Mouse (Mus musculus): ENCODE data around the gene Ank2. TPM values are rescaled to one million over a fixed set of nuclear protein-coding genes. Genes with fewer than 3 reads are reported as not detected.

Gene Ank2
- polyA plus RNA-seq, 1 experiment from 2014 or later = 159 TPM

DNA sequence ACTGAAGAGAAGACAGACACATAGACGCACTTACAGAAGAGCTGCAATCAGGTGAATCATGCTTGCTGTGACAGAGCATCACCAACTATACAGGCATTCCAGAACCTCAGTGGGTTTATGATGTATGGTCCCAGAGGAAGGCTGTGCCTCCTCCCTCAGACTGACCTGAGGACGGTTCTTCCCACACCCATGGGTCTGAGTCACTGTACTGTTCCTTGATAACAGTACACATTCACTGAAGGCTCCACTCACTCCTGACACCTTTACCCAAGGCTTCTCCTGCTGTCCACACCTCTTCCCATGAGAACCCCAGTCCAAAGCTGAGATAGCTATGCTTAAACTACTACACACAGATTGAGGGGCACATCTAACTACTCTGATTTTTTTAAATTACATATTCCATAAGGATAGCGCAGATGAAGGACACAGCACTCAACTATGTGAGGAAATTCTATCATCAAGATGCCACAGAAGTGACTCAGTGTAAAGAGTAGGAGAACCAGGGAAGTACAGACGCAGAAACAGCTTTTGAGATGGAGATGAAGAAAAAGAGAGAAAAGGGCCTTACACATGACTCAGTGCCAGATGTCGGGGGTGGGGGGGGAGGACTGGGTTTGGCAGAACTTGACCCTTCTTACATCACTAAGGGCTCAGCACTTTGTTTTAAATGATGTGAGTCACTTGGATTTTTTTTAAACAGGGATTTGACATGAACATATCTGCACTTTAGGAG, 435.3 kb downstream of the Ank2 start:
- Histone ChIP-seq H3K9me3 (no peaks in the 10 kb centered on the region), H3K9ac (replicated peaks) (no peak overlapping the region), H3K4me2 (replicated peaks) (no peak overlapping the region), H3K36me3 (no peaks in the 10 kb centered on the region), H3K27me3 (no peaks in the 10 kb centered on the region), H3K27ac (replicated peaks) (no peak overlapping the region), H3K4me3 (no peak overlapping the region), H3K4me1 (no peaks in the 10 kb centered on the region)
- 83% methylated on average over 5 of the region's 5 CpGs for WGBS
- ATAC-seq (replicated peaks) = no peak

DNA sequence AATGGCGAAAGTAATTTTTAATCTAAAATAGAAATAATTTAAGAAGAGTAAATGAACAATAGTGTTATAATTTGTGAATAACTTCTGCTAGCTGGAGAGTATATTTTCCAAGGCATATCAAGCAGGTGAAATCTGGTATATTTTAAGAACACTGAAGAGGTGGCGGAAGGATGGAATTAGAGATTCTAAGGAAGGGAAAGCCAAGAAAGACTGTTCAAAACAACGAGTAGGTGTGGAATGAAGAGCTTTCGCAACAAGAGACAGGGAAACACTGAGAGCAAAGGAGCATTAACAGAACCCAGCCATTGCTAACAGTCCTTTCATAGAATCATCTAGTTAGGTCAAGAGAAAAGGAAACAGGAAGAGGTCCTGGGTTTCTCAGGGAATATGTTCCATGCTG, 439.5 kb downstream of the Ank2 start:
- no peaks in the 10 kb centered on the region for H3K27me3 ChIP-seq
- no peaks in the 10 kb centered on the region for H3K4me1 ChIP-seq
- no peaks in the 10 kb centered on the region for H3K9me3 ChIP-seq
- no peak overlapping the region for H3K9ac ChIP-seq (replicated peaks)
- H3K27ac ChIP-seq (replicated peaks) = no peak overlapping the region
- H3K4me3 ChIP-seq = no peak overlapping the region
- no peaks in the 10 kb centered on the region for H3K36me3 ChIP-seq
- H3K4me2 ChIP-seq (replicated peaks) = no peak overlapping the region
- no peak for ATAC-seq (replicated peaks)
- WGBS = 90% methylated on average over 4 of the region's 4 CpGs

GRCm38 (mm10) chr3:127041288-127041687, 457.9 kb downstream of the Ank2 start:
- no peak overlapping the region for H3K4me3 ChIP-seq
- no peaks in the 10 kb centered on the region for H3K4me1 ChIP-seq
- H3K4me2 ChIP-seq (replicated peaks) = no peak overlapping the region
- ATAC-seq (replicated peaks) = no peak
- H3K27me3 ChIP-seq = no peaks in the 10 kb centered on the region
- no peaks in the 10 kb centered on the region for H3K9me3 ChIP-seq
- H3K9ac ChIP-seq (replicated peaks) = no peak overlapping the region
- 95% methylated on average over 7 of the region's 7 CpGs for WGBS
- peaks cover 16% of the 10 kb centered on the region for H3K36me3 ChIP-seq
- H3K27ac ChIP-seq (replicated peaks) = no peak overlapping the region

GRCm38 (mm10) chr3:127038570-127038969, 460.6 kb downstream of the Ank2 start:
- no peak for ATAC-seq (replicated peaks)
- no peak overlapping the region for H3K4me2 ChIP-seq (replicated peaks)
- no peak overlapping the region for H3K4me3 ChIP-seq
- no peaks in the 10 kb centered on the region for H3K27me3 ChIP-seq
- peaks cover 20% of the 10 kb centered on the region for H3K36me3 ChIP-seq
- no peaks in the 10 kb centered on the region for H3K4me1 ChIP-seq
- no peaks in the 10 kb centered on the region for H3K9me3 ChIP-seq
- WGBS = 87% methylated on average over 7 of the region's 7 CpGs
- no peak overlapping the region for H3K27ac ChIP-seq (replicated peaks)
- H3K9ac ChIP-seq (replicated peaks) = no peak overlapping the region

GRCm38 (mm10) chr3:127036118-127036517, 463.0 kb downstream of the Ank2 start:
- Histone ChIP-seq H3K4me3 (no peak overlapping the region), H3K27me3 (no peaks in the 10 kb centered on the region), H3K9ac (replicated peaks) (no peak overlapping the region), H3K27ac (replicated peaks) (no peak overlapping the region), H3K4me1 (no peaks in the 10 kb centered on the region), H3K4me2 (replicated peaks) (no peak overlapping the region), H3K9me3 (no peaks in the 10 kb centered on the region), H3K36me3 (peaks cover 31% of the 10 kb centered on the region)
- no peak for ATAC-seq (replicated peaks)
- 82% methylated on average over 5 of the region's 5 CpGs for WGBS

DNA sequence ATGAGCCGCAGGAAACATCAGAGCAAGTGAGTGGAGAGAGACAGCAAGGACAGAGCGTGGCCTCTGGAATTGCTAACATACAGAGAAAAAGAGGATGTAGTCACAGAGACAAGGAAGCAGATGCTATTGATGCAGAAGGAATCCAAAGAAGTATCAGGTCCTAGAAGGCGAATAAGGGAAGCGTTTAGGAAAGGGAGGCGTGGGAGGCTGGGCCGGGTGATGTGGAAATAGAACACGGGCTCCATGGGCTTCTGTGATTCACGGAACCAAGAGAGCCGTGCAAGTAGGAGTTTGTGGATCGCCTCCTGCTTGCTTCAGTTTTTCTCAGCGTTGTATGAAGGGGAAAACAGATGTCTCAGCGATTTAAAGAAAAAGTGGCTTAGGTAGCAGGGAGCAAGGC, 463.6 kb downstream of the Ank2 start:
- H3K27me3 ChIP-seq = no peaks in the 10 kb centered on the region
- ATAC-seq (replicated peaks) = no peak
- 93% methylated on average over 12 of the region's 12 CpGs for WGBS
- no peak overlapping the region for H3K9ac ChIP-seq (replicated peaks)
- no peak overlapping the region for H3K4me2 ChIP-seq (replicated peaks)
- H3K9me3 ChIP-seq = no peaks in the 10 kb centered on the region
- H3K27ac ChIP-seq (replicated peaks) = no peak overlapping the region
- no peak overlapping the region for H3K4me3 ChIP-seq
- peaks cover 31% of the 10 kb centered on the region for H3K36me3 ChIP-seq
- H3K4me1 ChIP-seq = no peaks in the 10 kb centered on the region

DNA sequence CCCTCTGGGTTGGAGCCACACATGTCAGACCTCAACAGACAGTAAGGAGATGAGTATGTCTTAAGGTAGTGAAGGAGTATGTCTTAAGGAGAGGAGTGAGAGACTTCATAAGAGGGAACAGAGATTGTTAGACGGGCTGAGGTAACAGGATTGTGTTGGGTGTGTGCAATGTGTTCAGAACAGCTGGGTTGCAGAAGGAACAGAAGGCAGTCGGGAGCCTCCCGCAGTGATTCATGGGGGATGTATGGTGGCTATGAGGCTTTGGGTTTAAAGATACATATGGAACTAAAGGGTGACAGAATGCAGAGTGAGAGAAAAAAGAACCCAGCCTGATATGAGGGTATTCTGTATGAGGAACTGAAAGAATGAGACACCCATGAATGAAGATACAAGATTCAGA, 464.2 kb downstream of the Ank2 start:
- no peak overlapping the region for H3K4me2 ChIP-seq (replicated peaks)
- WGBS = 77% methylated on average over 3 of the region's 3 CpGs
- no peak overlapping the region for H3K27ac ChIP-seq (replicated peaks)
- no peaks in the 10 kb centered on the region for H3K9me3 ChIP-seq
- no peak overlapping the region for H3K4me3 ChIP-seq
- no peaks in the 10 kb centered on the region for H3K27me3 ChIP-seq
- H3K9ac ChIP-seq (replicated peaks) = no peak overlapping the region
- no peaks in the 10 kb centered on the region for H3K4me1 ChIP-seq
- ATAC-seq (replicated peaks) = no peak
- H3K36me3 ChIP-seq = peaks cover 30% of the 10 kb centered on the region

DNA sequence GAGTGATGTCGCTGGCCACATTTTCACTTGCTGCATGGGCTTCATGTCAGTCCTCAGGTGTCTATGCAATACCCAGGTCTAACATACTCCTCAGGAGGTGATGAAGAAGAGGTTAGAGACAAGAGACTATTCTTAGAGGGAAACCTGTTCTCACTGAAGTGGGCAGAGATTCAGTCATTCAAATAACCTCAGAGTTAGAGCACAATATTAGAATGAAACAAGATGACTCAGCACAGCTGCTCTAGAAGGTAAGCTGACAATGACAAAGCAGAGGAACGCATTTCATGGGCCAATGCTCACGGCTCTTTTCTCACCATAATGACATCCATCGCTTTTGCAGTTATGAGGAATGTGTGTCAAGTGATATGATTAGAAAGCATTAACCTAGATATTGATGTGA, 475.2 kb downstream of the Ank2 start:
- 94% methylated on average over 4 of the region's 4 CpGs for WGBS
- ATAC-seq (replicated peaks) = no peak
- Histone ChIP-seq H3K36me3 (peaks cover 28% of the 10 kb centered on the region; the same call in 1 of the 2 replicates), H3K4me1 (no peaks in the 10 kb centered on the region), H3K9ac (replicated peaks) (no peak overlapping the region), H3K4me3 (no peak overlapping the region), H3K27me3 (no peaks in the 10 kb centered on the region), H3K9me3 (no peaks in the 10 kb centered on the region), H3K4me2 (replicated peaks) (no peak overlapping the region), H3K27ac (replicated peaks) (no peak overlapping the region)

GRCm38 (mm10) chr3:127020167-127020566, 479.0 kb downstream of the Ank2 start:
- Histone ChIP-seq H3K4me3 (no peak overlapping the region), H3K36me3 (peaks cover 39% of the 10 kb centered on the region)
- WGBS = 70% methylated on average over 1 of the region's 1 CpGs

DNA sequence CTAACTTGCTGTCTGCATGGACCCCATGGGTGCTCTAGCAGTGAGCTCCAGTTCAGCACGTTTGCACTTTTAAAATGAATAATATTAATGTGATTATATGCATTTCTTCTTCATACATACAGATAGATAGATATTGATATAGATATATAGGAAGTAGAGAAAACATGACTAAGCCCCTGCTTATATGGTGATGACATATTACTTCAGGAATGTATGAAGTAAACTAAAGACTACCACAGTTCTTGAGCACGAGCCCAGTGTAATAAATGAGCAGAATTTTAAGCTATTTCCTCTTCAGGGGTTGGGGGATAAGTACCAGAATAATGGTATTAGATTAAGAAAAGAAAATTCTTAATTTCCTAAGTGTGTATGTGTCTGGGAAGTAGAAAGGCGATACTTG, 479.4 kb downstream of the Ank2 start:
- 74% methylated on average over 3 of the region's 3 CpGs for WGBS
- no peaks in the 10 kb centered on the region for H3K4me1 ChIP-seq
- peaks cover 42% of the 10 kb centered on the region for H3K36me3 ChIP-seq
- no peak for ATAC-seq (replicated peaks)
- H3K4me2 ChIP-seq (replicated peaks) = no peak overlapping the region
- no peaks in the 10 kb centered on the region for H3K9me3 ChIP-seq
- H3K27ac ChIP-seq (replicated peaks) = no peak overlapping the region
- no peaks in the 10 kb centered on the region for H3K27me3 ChIP-seq
- H3K9ac ChIP-seq (replicated peaks) = no peak overlapping the region
- no peak overlapping the region for H3K4me3 ChIP-seq

More at GRCm38 (mm10) chr3:127020167-127020566, 479.0 kb downstream of the Ank2 start:
- no peak overlapping the region for H3K4me2 ChIP-seq (replicated peaks)
- no peak overlapping the region for H3K27ac ChIP-seq (replicated peaks)
- no peak overlapping the region for H3K9ac ChIP-seq (replicated peaks)
- no peaks in the 10 kb centered on the region for H3K4me1 ChIP-seq
- ATAC-seq (replicated peaks) = no peak
- no peaks in the 10 kb centered on the region for H3K9me3 ChIP-seq
- no peaks in the 10 kb centered on the region for H3K27me3 ChIP-seq

- Histone ChIP-seq H3K4me1 (no peaks in the 10 kb centered on the region), H3K36me3 (peaks cover 46% of the 10 kb centered on the region), H3K4me3 (no peak overlapping the region), H3K4me2 (replicated peaks) (no peak overlapping the region), H3K9me3 (no peaks in the 10 kb centered on the region), H3K27ac (replicated peaks) (no peak overlapping the region), H3K27me3 (no peaks in the 10 kb centered on the region), H3K9ac (replicated peaks) (no peak overlapping the region)
- ATAC-seq (replicated peaks) = no peak
- WGBS = 32% methylated on average over 6 of the region's 6 CpGs
Observed at GRCm38 (mm10) chr3:127019109-127019508, 480.0 kb downstream of the Ank2 start.

- H3K4me3 ChIP-seq = no peak overlapping the region
- 85% methylated on average over 3 of the region's 3 CpGs for WGBS
- H3K9me3 ChIP-seq = no peaks in the 10 kb centered on the region
- no peaks in the 10 kb centered on the region for H3K4me1 ChIP-seq
- H3K9ac ChIP-seq (replicated peaks) = no peak overlapping the region
- no peaks in the 10 kb centered on the region for H3K27me3 ChIP-seq
- no peak overlapping the region for H3K4me2 ChIP-seq (replicated peaks)
- no peak overlapping the region for H3K27ac ChIP-seq (replicated peaks)
- peaks cover 46% of the 10 kb centered on the region for H3K36me3 ChIP-seq
- no peak for ATAC-seq (replicated peaks)
Observed at GRCm38 (mm10) chr3:127017523-127017922, 481.6 kb downstream of the Ank2 start.

- Histone ChIP-seq H3K9me3 (no peaks in the 10 kb centered on the region), H3K9ac (replicated peaks) (no peak overlapping the region), H3K4me1 (no peaks in the 10 kb centered on the region), H3K4me2 (replicated peaks) (no peak overlapping the region), H3K27ac (replicated peaks) (no peak overlapping the region), H3K27me3 (no peaks in the 10 kb centered on the region), H3K4me3 (no peak overlapping the region), H3K36me3 (peaks cover 49% of the 10 kb centered on the region)
- ATAC-seq (replicated peaks) = no peak
- 92% methylated on average over 6 of the region's 6 CpGs for WGBS
Observed at GRCm38 (mm10) chr3:127015596-127015995, 483.6 kb downstream of the Ank2 start.

All from forebrain, embryonic 15.5 days (tissue).